Mouse (Mus musculus): Measurements from ENCODE around the gene Ptdss2.

DNA sequence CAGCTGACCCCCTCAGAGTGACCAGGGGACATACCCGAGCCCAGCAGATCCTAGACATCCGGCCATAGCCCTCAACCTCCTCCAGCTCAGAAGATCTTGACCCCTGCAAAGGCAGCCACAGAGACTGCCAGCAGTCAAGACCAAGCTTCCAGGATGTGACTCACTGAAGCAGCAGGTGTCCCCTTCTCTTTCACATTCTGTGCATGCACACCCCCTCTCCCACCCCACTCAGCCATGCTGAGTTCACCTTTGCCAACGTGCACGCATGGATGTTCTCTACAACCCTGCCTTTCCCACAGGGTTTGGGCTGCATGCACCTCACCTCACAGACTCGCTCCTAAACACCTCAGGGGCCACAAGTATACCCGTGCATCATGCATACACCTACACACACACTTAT lies 26.2 kb upstream of the Ptdss2 start:
- TF ChIP-seq CTCF (IDR thresholded peaks at IDR 0.05; ENCODE audit: borderline replicate concordance, extremely low read depth, insufficient read depth, insufficient read length) (no peak), POLR2A (IDR thresholded peaks at IDR 0.05; ENCODE audit: borderline replicate concordance, extremely low read depth, insufficient read depth, insufficient read length, poor library complexity, severe bottlenecking) (no peak)

Data from brain, embryonic 14.5 days (tissue).